Comparison of ENCODE assay signal across 8 mouse cellular contexts in the genomic region with DNA sequence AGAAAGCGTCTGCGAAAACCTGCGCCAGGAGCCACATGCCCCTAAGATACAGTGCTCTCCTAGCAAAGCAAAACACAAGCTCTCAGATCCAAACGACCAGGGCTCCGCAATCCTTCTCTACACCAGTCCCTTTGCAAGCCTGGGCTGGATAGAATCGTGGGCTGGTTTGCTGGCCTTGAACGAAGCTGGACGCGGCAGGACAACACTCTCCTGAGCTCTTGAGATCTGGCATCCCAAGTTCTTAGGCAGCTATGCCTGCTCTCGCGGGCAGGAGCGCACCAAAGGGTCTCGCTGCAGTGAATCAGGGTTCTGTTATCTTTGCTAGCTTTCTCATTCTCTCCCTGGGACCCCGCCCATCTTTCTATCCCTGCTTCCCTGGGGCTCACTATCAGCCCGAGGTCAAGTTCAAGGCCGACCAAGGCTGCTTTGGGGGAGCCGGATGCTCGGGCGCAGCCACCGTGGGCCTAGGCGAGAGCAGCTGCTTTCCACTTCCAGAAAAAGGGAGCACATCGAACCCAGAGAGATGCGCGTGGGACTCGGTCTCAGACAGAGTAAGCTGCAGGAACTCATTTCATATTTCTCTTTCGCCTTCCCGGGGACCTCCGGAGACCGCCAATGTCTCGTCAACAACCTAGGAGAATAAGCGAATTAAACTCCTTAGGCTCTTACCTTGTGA. TPM values are rescaled to one million over a fixed set of nuclear protein-coding genes. Genes with fewer than 3 reads are reported as not detected.
DNase-seq lines count a peak whose midpoint lies in the region; ATAC-seq lines count a peak whose summit lies in the region.

No protein-coding gene starts in this region.

- H3K36me3 ChIP-seq in liver, embryonic 13.5 days, result no peaks in the 10 kb centered on the region
- no peaks in the 10 kb centered on the region for H3K36me3 ChIP-seq in stomach, embryonic 16.5 days (ENCODE audit: control insufficient read depth, insufficient read depth, low read length)

- H3K27ac ChIP-seq in liver, embryonic 13.5 days, result peak overlapping the region; percentile 66
- peak overlapping the region; percentile 78 for H3K27ac ChIP-seq in stomach, embryonic 16.5 days (ENCODE audit: low read length)

- no peaks in the 10 kb centered on the region for H3K9me3 ChIP-seq in liver, embryonic 13.5 days (replicated peaks)
- H3K9me3 ChIP-seq in stomach, embryonic 16.5 days (replicated peaks; ENCODE audit: control insufficient read depth, low read length), result no peaks in the 10 kb centered on the region

- peaks cover 31% of the 10 kb centered on the region for H3K4me1 ChIP-seq in liver, embryonic 13.5 days (replicated peaks)
- H3K4me1 ChIP-seq in stomach, embryonic 16.5 days (ENCODE audit: control insufficient read depth, insufficient read depth, low read length), result peaks cover 8% of the 10 kb centered on the region

- under 1% methylated on average over 31 of the region's 31 CpGs for WGBS in liver, embryonic 13.5 days (ENCODE audit: insufficient replicate concordance)
- WGBS in stomach, embryonic 16.5 days, result under 1% methylated on average over 31 of the region's 31 CpGs

- no peaks in the 10 kb centered on the region for H3K27me3 ChIP-seq in liver, embryonic 13.5 days
- no peaks in the 10 kb centered on the region for H3K27me3 ChIP-seq in stomach, embryonic 16.5 days (ENCODE audit: control insufficient read depth, insufficient read depth, low read length)

- H3K4me3 ChIP-seq in liver, embryonic 13.5 days (replicated peaks), result peak overlapping the region; percentile 68
- peak overlapping the region; percentile 68 for H3K4me3 ChIP-seq in stomach, embryonic 16.5 days (replicated peaks; ENCODE audit: low read length)

- peak overlapping the region; percentile 88 for H3K4me2 ChIP-seq in liver, embryonic 13.5 days
- H3K4me2 ChIP-seq in stomach, embryonic 16.5 days (ENCODE audit: low read depth, low read length), result peak overlapping the region; percentile 88

- DNase-seq in A20 (ENCODE audit: low read depth, low spot score), result peak; percentile 76
- DNase-seq in adrenal gland, adult (ENCODE audit: inconsistent age in 2 of 2, low spot score in 1 of 2), result peak; percentile 74 to 90
- DNase-seq in embryo, embryonic 10.5 days (ENCODE audit: low spot score), result peak; percentile 67
- DNase-seq in kidney, adult 8-10 months, result peak; percentile 20 to 39
- DNase-seq in liver, embryonic 13.5 days, result peak; percentile 22
- DNase-seq in neural tube, embryonic 10.5 days (ENCODE audit: extremely low spot score, low spot score), result peak; percentile 74

- H3K9ac ChIP-seq in liver, embryonic 13.5 days, result peak overlapping the region; percentile 67
- H3K9ac ChIP-seq in stomach, embryonic 16.5 days (ENCODE audit: low read length), result peak overlapping the region; percentile 80

- peak; percentile 17 for ATAC-seq in granulocyte monocyte progenitor cell, adult 5-6 weeks (replicated peaks; ENCODE audit: poor library complexity, severe bottlenecking)
- ATAC-seq in liver, embryonic 13.5 days (ENCODE audit: low read depth), result peak; percentile 11
- ATAC-seq in stomach, embryonic 16.5 days (ENCODE audit: insufficient read depth, low FRiP score), result peak; percentile 7; the same call in 1 of the 2 replicates

RNA-seq across cellular contexts. Expression of a gene that starts 0.5 kb away (rescaled TPM):
- total RNA-seq in granulocyte monocyte progenitor cell, adult 5-6 weeks (2014; fragmentation: Nextera tagmentation), result 3.8 and 4.1 TPM in 2 replicates
- total RNA-seq in granulocyte monocyte progenitor cell, adult 5-6 weeks (2017), result 21.3 and 30.2 TPM in 2 replicates
- 2.5 and 2.7 TPM in 2 replicates for polyA plus RNA-seq in liver, embryonic 13.5 days (2015; fragmentation: Nextera tagmentation; extraction: Ambion mirVana)
- 5.3 and 5.4 TPM in 2 replicates for polyA plus RNA-seq in stomach, embryonic 16.5 days (2015; fragmentation: Nextera tagmentation; extraction: Ambion mirVana)

RNA-seq across cellular contexts. Expression of a gene that starts 46.1 kb away (rescaled TPM):
- total RNA-seq in granulocyte monocyte progenitor cell, adult 5-6 weeks (2014; fragmentation: Nextera tagmentation), result 16.1 and 22.0 TPM in 2 replicates
- 5.1 and 8.2 TPM in 2 replicates for total RNA-seq in granulocyte monocyte progenitor cell, adult 5-6 weeks (2017)
- polyA plus RNA-seq in liver, embryonic 13.5 days (2015; fragmentation: Nextera tagmentation; extraction: Ambion mirVana), result 3.1 and 4.9 TPM in 2 replicates
- 1.7 and 3.0 TPM in 2 replicates for polyA plus RNA-seq in stomach, embryonic 16.5 days (2015; fragmentation: Nextera tagmentation; extraction: Ambion mirVana)

Comparison
In these comparisons a context has a peak if more than half of its experiments do, and no peak if none do; other contexts are left out.
1. Peak in every context shown above with its lines: DNase-seq, ATAC-seq, H3K4me3 ChIP-seq and H3K27ac ChIP-seq.
2. DNase-seq: peak in every context shown above with its lines; median percentile 82 in adrenal gland, adult; 76 in A20; 74 in neural tube, embryonic 10.5 days; 67 in embryo, embryonic 10.5 days; 30 in kidney, adult 8-10 months; 22 in liver, embryonic 13.5 days.